Mouse (Mus musculus): ENCODE results near the gene Ppa1.
"Not testable (repeated sequence)": the region's sequence is repeated elsewhere in the genome, so short reads cannot be mapped to it uniquely, and the experiment has no call there.

Ppa1 gene

DNA sequence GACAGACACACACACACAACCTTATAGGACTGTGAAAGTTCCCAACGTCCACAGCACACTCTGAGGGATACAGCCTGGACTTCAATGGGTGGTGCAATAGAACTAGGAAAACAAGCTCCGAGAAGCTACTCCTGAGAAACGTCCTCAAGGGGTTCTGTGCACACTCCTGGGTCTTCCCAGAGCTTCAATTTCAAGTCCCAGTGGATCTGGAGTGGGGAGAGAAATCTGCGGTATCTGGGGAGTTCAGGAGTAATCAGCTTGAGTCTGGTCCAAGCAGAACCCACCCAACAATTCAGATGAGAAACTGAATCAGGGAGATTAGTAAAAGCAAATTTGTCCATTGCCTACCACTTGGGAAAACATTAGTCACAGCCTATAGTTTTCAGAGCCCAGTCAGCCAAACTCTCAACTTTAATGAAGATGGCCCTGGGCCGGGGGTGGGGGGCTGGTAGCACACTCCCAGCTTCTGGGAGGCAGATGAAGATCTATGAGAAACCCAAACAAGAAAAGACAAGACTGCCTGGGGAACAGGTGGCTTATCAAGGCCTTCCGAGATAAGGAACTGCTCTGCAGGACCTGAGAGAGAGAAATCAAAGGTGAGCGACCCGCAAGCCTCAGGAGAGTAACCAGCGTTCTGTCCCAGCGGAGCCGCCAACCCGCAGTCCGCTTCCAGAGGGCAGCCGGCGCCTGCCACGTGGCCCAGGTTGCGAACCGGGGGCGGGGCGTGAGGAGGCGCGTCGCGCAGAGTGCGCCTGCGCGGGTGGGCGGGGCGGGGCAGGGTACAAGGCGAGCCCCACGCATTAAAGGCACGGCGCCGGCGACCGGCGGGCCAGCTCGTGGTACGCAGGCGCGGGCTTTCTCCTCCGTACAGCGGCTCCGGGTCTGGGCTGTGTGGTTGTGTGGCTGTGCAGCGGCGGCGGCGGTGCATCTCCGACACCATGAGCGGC, at the start of gene Ppa1:
Ppa1 (plus strand) TSS at position 763 of the 947 bp plus-strand sequence.
- peak; percentile 84 for DNase-seq (ENCODE audit: low read depth, low spot score)

DNA sequence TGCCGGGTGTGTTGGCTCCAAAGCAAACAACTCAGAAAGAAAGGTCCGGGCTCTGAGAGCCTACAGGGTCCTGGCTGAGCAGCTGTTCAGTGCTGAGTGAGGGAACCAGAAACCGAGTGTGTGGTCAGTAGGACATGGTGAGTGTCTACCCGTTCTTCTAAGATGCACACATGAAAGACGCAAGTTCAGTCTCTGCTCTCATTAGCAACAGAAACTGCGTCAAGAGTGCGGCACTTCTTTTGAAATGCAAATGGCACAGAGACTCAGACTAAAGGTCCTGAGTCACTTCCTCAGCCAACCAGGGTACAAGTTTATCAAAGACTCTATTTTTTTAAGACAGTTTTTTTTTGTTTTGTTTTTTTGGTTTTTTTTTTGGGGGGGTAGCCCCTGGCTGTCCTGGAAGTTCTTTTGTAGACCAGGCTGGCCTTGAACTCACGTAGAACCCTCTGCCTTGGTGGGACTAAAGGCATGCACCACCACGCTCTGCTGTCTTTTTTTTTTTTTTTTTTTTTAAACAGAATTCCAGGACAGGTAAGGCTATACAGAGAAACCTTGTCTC, 48.7 kb upstream of the Ppa1 start:
- no peak for DNase-seq (ENCODE audit: low read depth, low spot score)

GRCm38 (mm10) chr10:61602283-61603033, 45.9 kb upstream of the Ppa1 start:
- DNase-seq (ENCODE audit: low read depth, low spot score), result peak; percentile 87

DNA sequence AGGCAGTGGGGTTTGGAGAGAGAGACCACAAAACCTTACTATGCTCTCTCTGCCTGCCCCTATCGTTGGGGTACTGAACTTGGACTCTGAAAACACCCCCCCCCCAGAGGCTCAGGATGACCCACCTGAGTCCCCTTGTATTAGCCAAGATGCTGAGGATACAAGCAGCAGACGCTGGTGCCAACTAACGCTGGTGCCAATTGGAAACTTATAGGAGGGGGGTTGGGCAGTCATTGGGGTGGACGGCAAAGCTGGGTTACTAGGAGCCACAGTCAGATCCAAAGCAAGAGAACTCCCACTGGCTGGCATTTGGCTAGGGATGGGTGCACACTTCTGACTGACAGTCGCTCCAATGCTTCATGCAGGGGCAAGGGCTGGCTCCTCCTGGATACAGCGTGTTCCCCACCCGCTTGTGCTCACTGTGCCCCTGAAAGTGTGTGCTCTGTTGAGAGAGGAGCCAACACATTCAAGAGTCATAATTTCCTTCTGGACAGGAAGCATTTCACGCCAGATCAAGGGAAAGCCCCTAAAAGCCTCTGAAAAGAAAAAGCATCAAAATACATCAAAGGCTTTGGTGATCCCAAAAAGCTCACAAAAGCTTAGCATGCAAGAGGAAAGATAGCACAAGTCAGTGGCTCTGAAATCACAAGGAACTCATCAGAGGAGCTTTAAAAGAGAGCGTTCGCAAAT, 43.8 kb upstream of the Ppa1 start:
- DNase-seq (ENCODE audit: low read depth, low spot score), result no peak

DNA sequence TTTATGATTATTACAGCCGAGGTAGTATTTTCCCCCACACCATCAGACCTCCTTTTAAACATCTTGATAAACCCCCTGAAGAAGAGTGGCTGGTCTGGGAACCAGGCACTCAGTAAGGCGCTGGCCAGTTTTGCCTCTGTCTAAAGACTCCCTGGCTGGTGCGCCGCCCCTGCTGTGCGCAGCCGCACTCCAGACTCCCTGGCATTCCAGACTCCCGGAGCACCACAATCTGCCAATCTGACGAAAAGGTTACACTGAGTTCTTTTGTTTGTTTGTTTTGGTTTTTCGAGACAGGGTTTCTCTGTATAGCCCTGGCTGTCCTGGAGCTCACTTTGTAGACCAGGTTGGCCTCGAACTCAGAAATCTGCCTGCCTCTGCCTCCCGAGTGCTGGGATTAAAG, 43.0 kb upstream of the Ppa1 start:
- not testable (repeated sequence) for DNase-seq (ENCODE audit: low read depth, low spot score)

DNA sequence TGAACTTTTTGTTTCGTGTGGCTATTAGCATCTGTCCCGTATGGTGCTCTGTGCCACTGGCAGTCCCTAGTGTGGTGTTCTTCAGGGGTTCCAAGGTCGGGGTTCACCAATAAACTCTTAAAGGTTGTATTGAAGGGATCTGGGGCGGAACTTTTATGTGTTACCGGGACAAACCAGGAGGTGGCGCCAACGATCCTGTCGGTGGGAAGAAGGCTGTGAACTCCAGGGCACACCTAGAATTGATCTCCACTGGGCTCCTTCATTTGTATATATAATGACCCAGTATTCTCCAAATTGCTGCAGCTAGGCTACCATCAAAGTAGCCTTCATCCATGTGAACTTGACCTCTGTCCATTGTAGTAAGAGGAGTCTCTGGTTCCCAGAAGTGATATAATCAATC, 42.5 kb upstream of the Ppa1 start:
- peak; percentile 85 for DNase-seq (ENCODE audit: low read depth, low spot score)

DNA sequence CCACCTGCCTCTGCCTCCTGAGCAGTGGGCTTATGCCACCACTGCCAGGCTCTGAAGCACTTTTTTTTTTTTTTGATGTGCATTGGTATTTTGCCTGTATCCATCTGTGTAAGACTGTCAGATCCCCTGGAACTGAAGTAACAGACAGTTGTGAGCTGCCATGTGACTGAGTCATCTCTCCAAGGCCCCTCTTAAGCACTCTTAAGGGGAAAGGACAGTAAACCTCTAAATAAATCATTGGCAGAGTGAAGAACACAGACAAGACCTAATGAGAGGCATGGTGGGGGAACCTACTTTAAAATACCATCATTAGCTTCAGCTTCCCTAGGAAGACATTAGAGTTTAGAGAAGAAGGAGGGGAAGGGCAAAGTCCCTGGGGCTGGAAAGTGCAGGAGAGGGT, 40.1 kb upstream of the Ppa1 start:
- DNase-seq (ENCODE audit: low read depth, low spot score), result peak; percentile 30

DNA sequence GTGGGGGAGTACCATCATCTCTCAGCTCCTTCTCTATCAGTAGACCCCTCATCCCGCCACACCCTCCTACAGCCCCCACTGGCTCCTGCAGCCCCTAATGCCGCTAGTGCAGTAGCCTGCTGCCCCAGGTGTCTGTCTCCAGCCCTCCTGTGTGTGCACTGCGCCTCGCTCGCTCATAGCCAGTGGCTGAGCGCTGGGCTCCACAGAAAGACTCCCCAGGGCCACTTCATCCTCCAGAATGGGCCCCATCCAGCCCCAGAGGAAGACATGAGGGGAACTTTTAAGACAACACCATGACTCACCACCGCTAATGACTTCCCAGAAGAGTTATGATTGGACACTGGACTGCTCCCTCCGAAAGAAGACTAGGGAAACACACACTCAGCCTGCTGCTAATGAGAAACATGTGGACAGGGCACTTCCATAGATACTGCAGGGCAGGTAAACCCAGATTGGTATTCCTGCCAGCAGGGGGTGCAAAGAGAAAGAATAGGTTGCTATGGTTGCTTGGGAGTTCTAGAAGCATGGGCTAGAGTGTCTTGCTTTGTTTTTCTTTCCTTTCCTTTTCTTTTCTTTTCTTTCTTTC, 37.6 kb upstream of the Ppa1 start:
- DNase-seq (ENCODE audit: low read depth, low spot score), result peak; percentile 97

DNA sequence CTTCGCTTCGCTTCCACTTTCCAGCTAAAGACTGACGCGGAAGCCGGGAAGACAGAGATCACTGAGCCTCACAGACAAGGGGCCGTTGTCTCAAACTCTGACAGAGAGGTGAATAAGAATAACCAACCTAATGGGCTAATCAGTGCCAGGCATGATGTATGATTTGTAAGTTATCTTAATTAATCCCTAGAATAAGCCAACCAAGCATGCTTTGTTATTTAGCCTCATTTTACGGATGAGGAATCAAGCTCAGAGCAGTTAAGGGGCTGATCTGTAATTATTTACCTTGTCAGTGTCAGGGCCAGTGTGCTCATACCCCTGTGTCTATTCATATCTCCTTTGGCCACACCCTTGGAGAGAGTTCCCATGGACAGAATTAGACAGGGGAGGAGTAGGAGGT, 34.0 kb upstream of the Ppa1 start:
- no peak for DNase-seq (ENCODE audit: low read depth, low spot score)

DNA sequence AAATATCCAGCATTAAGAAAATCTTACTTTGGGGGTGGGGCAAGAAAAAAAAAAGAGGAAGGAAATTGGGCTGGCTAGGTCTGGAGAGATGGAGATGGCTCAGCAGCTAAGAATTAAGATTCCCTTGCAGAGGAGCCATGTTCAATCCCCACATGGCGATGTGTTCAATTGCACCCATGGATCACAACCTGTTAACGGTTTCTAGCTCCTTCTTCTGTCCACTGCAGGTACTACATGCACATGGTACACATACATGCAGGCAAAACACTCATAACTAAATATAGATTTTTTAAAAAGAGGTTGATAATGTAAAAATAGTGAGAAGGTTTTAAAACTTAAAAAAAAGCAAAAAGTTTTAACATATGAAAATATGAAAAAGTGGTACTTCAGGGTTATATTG, 29.8 kb upstream of the Ppa1 start:
- no peak for DNase-seq (ENCODE audit: low read depth, low spot score)

DNA sequence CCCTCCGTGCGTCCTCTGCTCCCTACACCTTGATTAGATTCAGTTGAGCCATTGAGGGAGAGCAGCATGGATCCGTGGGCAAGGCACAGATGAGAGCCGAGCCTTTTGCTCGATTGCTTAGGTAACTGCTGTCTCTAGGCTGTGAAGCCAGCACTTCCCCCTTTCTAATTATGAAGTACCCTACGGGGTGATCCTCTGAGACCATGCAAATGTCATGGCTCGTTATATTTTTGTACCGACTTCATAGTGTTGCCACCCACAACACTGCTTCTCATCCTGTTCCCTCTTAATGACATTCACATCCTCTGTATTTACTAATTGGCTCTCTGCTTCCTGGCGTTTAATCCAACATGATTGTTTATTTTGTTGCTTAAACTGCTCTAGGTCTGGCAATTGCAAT, 26.7 kb upstream of the Ppa1 start:
- DNase-seq (ENCODE audit: low read depth, low spot score), result no peak

DNA sequence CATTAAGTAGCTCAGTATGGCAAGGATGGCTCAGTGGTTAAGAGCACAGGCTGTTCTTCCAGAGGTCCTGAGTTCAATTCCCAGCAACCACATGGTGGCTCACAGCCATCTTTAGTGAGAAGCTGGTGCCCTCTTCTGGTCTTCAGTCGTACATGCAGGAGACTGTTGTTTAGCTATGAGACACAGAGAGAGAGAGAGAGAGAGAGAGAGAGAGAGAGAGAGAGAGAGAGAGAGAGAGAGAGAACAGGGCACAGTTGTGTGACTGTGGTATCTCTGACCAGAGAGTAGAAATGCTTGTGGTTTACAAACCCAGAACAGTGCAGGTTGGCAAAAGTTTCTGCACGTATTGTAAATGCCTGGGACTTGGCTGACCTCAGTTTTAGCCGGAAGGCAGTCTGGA, 24.5 kb upstream of the Ppa1 start:
- DNase-seq (ENCODE audit: low read depth, low spot score), result not testable (repeated sequence)

DNA sequence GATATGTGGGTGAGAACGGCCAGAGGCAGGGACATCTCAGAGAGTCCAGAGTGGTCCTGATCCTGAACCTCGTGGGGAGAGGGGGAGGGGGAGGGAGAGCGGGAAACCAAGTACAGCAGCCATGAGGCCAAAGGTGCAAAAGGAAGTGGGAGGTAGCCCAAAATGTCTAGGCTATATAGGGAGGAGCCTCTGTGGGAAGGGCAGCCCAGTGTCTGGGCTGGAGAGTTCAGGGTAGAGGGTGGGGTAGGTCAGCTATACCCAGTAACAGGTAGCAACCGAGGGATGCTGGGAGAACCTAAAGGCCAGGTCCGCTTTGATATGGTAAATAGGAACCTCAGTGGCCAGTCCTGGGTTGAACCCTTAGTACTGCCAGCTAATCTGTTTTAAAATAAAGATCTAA, 23.6 kb upstream of the Ppa1 start:
- DNase-seq (ENCODE audit: low read depth, low spot score), result no peak

DNA sequence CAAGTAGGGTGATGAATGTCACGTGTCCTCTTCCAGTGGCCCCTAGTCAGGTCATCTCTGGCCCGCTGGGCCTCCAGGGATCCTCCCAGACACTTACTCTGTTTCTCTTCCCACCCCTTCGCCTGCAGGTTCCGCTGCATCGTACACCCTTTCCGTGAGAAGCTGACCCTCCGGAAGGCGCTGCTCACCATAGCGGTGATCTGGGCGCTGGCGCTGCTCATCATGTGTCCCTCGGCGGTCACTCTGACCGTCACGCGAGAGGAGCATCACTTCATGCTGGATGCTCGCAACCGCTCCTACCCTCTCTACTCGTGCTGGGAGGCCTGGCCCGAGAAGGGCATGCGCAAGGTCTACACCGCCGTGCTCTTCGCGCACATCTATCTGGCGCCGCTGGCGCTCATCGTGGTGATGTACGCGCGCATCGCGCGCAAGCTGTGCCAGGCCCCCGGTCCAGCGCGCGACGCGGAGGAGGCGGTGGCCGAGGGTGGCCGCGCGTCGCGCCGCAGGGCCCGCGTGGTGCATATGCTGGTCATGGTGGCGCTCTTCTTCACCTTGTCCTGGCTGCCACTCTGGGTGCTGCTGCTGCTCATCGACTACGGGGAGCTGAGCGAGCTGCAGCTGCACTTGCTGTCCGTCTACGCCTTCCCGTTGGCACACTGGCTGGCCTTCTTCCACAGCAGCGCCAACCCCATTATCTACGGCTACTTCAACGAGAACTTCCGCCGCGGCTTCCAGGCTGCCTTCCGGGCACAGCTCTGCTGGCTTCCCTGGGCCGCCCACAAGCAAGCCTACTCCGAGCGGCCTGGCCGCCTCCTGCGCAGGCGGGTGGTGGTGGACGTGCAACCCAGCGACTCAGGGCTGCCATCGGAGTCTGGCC, 22.7 kb upstream of the Ppa1 start:
- DNase-seq (ENCODE audit: low read depth, low spot score), result no peak

- DNase-seq (ENCODE audit: low read depth, low spot score), result no peak
These were observed 21.8 kb upstream of the Ppa1 start for GRCm38 (mm10) chr10:61626551-61626950.

DNA sequence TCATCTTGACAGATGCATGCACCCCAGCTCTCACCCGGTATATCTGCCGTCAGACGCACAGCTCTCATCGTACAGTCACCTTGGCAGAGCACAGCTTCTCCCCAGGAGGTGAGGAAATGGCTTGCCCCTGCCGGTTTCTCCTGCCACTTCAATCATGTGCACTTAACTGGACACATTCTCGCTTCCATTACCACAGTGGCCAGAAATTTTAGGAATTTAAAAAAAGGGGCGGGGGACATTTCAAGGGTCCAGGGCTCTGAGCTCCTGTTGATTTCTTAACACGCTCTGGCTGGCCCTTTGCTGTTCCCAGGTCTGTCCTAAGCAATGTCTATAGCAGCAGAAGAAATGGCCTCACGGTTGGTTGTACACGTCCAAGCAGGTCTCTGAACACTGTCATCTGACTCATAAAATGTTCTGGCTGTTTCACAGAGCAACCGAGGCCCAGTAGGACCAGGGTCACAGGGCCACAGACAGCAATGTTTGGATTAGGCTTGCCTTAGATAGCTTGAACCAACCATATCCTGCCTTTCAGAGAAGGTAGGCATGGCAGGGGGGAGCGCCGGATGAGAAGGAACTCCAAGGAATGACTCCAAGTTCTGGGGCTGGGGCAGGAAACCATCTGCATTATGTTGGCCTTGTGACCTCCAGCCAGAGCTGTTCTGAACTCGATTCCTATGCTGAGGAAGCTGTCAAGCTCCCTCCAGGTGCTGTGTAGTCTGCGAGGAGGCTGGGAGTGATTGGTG, 21.0 kb upstream of the Ppa1 start:
- no peak for DNase-seq (ENCODE audit: low read depth, low spot score)

- DNase-seq (ENCODE audit: low read depth, low spot score), result no peak
These were observed 20.5 kb upstream of the Ppa1 start for GRCm38 (mm10) chr10:61627938-61628250.

- DNase-seq (ENCODE audit: low read depth, low spot score), result no peak
These were observed 15.9 kb upstream of the Ppa1 start for GRCm38 (mm10) chr10:61632445-61632844.

GRCm38 (mm10) chr10:61637055-61637454, 11.3 kb upstream of the Ppa1 start:
- DNase-seq (ENCODE audit: low read depth, low spot score), result peak; percentile 58

DNA sequence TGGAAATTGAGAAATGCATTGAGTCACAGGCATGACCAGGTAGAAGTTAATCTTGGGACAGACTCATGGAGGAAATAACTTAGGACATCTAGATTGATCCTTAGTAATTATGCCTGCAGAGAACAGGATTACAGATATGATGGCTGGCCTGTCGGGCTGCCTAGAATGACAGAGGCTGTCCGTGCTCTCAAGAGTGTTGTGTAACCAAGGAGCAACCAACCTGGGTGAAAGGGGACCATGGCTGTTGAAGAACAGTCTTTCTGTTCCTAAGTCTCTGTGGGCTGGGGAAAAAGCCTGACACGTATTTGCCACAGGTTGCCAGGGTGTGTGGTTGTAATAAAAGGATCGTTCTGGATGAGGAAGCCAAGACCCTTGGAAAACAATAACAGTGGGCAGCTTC, 8.0 kb upstream of the Ppa1 start:
- DNase-seq (ENCODE audit: low read depth, low spot score), result no peak
